Mouse (Mus musculus) forebrain, embryonic 12.5 days (tissue): ENCODE measurements at regions not wholly inside any gene's neighbourhood (a gene's known extent, or its start where the extent isn't known, plus 50 kb on each side); places are given as distances from the start of the nearest gene placed in this dataset.

Source experiments
- ATAC-seq: fragments of 200-750 bp; cut with Nextera tagmentation; 2 replicates; pipeline ENCODE4 v1.8.0; 2017; ENCODE audit warnings: moderate TSS enrichment; ENCODE audit not compliant: low FRiP score
- H3K27ac ChIP-seq: fragments of 300-500 bp; sonication (generic); 2 replicates; pipeline ENCODE4 v1.5.1; 2016; ENCODE audit warnings: mild to moderate bottlenecking
- H3K27me3 ChIP-seq: fragments of 300-500 bp; sonication (generic); 2 replicates; pipeline ENCODE4 v1.6.1; 2016; ENCODE audit warnings: mild to moderate bottlenecking
- H3K36me3 ChIP-seq: fragments of 300-500 bp; sonication (generic); replicated peaks from 2 replicates; pipeline ENCODE4 v1.6.1; 2016; ENCODE audit warnings: mild to moderate bottlenecking
- H3K4me1 ChIP-seq: fragments of 300-500 bp; sonication (generic); 2 replicates; pipeline ENCODE4 v1.6.1; 2016
- H3K4me2 ChIP-seq: fragments of 300-500 bp; sonication (generic); 2 replicates; pipeline ENCODE4 v1.6.1; 2016; ENCODE audit warnings: mild to moderate bottlenecking, moderate library complexity
- H3K4me3 ChIP-seq: fragments of 300-500 bp; sonication (generic); replicated peaks from 2 replicates; pipeline ENCODE4 v1.5.1; 2016; ENCODE audit warnings: mild to moderate bottlenecking
- H3K9ac ChIP-seq: fragments of 300-500 bp; sonication (generic); 2 replicates; pipeline ENCODE4 v1.6.1; 2016; ENCODE audit warnings: mild to moderate bottlenecking
- H3K9me3 ChIP-seq: fragments of 300-500 bp; sonication (generic); 2 replicates; pipeline ENCODE4 v1.6.1; 2016
- WGBS: fragments of 180-500 bp; shearing (Covaris S2); methylation state at CpG from one replicate; pipeline ENCODE4 v1.1.7; 2016; 5-methylcytosine and 5-hydroxymethylcytosine counted together

DNA sequence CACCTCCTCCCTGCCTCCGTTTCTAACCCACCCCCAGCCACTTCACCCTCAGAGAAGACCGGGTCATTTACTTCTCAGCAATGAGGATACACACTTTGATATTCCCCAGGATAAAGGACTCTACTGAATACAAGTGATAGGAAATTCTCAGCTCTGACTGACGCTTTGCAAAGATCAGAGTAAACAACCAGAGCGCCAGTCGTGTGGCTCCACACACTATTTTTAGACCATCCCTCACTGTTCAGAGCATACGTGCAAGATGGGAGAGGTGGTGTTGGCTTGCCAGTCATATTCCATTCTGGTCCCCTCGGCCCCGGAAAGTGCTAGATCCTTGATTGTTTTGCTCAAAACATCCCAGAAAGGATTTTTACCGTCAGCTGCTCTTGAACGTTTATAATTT is 266.8 kb upstream of the Zfp637 start:
- H3K4me1 ChIP-seq: no peaks in the 10 kb centered on the region
- 82% methylated on average over 10 of the region's 10 CpGs for WGBS
- ATAC-seq: no peak
- H3K9ac ChIP-seq: no peak overlapping the region
- H3K36me3 ChIP-seq: no peaks in the 10 kb centered on the region
- no peaks in the 10 kb centered on the region for H3K27me3 ChIP-seq
- H3K9me3 ChIP-seq: no peaks in the 10 kb centered on the region
- H3K4me3 ChIP-seq: no peak overlapping the region
- H3K27ac ChIP-seq: no peak overlapping the region
- H3K4me2 ChIP-seq: no peak overlapping the region

DNA sequence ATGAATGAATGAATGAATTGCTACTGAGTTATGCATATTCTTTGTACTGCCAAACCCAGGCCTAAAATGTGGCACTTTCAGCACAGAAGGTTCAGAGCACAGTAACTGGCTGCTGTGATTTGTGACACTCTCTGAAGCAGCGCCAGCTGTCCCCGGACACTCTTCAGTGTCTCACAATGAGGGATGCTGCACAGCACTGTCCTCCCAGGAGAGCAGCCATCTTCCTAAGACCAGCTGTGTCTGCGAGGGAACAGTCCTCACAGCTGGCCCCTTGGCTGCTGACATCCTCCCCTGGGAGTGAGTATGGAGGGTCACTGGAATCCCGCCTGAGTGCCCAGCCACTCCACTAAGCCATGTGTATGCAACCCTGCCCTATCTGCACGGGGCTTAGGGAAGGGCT is 265.9 kb upstream of the Zfp637 start:
- H3K4me3 ChIP-seq: no peak overlapping the region
- no peaks in the 10 kb centered on the region for H3K36me3 ChIP-seq
- 81% methylated on average over 5 of the region's 5 CpGs for WGBS
- H3K27me3 ChIP-seq: no peaks in the 10 kb centered on the region
- no peak overlapping the region for H3K9ac ChIP-seq
- H3K4me2 ChIP-seq: no peak overlapping the region
- no peak for ATAC-seq
- no peak overlapping the region for H3K27ac ChIP-seq
- no peaks in the 10 kb centered on the region for H3K4me1 ChIP-seq
- H3K9me3 ChIP-seq: no peaks in the 10 kb centered on the region

DNA sequence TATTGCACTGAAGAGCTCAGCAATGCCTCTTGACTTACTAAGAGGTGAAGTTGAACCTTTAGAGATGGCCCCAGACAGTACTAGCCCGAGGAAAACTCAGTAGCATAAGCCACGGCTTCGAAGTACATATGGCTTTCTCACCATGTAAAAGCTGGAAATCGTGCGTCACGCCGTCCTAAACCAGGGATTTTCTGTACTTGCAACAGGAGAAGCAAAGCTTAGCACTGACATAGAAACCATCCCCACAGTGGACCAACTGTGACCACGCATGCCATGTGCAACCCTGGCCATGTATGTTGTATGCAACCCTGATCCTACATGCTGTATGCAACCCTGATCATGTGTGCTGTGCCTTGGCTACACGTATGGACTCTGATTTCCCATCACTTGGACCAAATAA is 265.0 kb upstream of the Zfp637 start:
- no peaks in the 10 kb centered on the region for H3K9me3 ChIP-seq
- no peaks in the 10 kb centered on the region for H3K4me1 ChIP-seq
- H3K36me3 ChIP-seq: no peaks in the 10 kb centered on the region
- H3K27ac ChIP-seq: no peak overlapping the region
- 92% methylated on average over 9 of the region's 9 CpGs for WGBS
- H3K4me3 ChIP-seq: no peak overlapping the region
- H3K9ac ChIP-seq: no peak overlapping the region
- ATAC-seq: no peak
- H3K27me3 ChIP-seq: no peaks in the 10 kb centered on the region
- no peak overlapping the region for H3K4me2 ChIP-seq

DNA sequence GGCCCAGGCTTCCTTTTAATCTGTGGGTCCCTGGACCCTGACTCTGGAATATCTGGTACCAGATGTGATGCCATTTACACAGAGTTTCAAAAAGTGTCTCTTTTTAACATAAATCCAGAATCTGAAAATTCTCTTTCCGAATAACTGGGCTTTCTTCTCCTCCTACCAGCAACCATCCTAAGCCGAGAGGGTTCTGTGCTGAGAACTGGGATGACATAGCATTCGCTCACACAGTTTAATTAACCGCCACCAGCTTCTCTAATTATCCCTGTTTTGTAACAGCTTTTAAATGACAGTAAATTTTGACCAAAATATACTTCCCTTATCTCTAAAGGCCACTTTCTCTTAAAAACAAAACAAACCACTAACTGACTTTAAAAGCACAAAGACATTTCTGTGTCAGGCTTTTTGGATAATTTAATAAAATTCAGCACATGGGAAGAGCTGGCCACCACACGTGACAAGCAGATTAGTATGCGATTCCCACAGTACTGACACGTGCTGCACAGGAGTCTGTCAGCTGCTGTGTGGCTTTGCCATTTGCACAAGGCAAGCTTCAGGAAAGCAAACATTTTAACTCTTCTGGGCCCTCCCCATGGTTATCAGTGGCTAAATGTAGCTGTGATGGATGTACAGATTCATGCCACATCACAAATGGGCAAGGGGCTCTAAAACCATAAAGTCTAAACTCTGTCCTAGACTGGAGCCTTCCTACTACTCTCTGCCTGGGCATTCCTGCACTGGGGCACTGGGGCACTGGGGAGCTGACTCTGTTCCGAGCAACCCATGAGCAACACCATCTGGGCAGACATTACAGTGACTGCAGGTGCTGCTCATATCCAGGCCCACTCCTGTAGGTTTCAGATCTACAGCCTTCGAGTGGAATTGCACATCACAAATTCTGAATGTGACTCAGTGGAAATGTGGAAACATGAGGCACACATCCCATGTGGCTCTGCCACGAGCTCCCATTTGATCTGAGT is 263.1 kb upstream of the Zfp637 start:
- Histone ChIP-seq H3K9me3 (no peaks in the 10 kb centered on the region), H3K9ac (no peak overlapping the region), H3K27me3 (no peaks in the 10 kb centered on the region), H3K4me3 (no peak overlapping the region), H3K27ac (no peak overlapping the region), H3K4me1 (no peaks in the 10 kb centered on the region), H3K36me3 (no peaks in the 10 kb centered on the region), H3K4me2 (no peak overlapping the region)
- ATAC-seq: no peak
- WGBS: 74% methylated on average over 10 of the region's 10 CpGs

DNA sequence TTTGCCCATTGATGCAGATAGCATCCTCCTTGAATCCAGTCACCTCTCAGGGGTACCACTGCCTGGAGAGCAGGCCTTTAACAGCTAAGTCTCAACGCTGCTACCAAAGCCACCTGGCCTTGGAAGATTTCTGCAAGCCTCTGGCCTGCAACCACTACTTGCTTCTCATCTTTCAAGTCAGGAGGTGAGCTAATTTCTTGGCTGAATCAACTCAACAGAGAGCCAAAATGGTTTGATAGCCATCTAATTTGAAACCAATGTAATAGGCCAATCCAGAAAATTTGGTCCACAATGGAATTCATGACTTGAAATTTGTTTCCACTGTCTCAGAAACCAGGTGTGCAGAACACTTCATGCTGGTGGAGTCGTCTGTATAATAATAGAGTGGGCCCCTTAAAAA is 260.0 kb upstream of the Zfp637 start:
- ATAC-seq: no peak
- Histone ChIP-seq H3K27ac (no peak overlapping the region), H3K4me3 (no peak overlapping the region), H3K9me3 (no peaks in the 10 kb centered on the region), H3K4me1 (no peaks in the 10 kb centered on the region), H3K9ac (no peak overlapping the region), H3K36me3 (no peaks in the 10 kb centered on the region), H3K4me2 (no peak overlapping the region), H3K27me3 (no peaks in the 10 kb centered on the region)
- WGBS: 81% methylated on average over 2 of the region's 2 CpGs

DNA sequence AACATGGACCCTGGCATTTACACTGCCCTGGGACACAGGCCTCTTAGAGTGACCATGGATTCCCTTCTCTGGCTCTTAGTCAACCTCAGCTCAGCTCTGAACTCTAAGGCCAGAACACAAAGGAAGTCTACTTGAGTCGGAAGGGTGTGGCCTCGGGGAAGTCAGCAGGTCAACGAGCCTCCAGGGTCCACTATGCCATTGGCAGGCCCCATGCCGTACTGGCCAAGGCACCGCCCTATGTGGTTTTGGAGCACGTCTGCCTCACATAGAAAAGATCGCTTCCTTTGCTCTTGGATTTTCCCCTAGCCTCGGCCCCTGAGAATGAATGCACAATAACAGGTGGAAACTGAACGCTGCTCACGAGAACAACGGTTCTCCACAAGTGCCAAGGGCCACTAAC is 257.9 kb upstream of the Zfp637 start:
- Histone ChIP-seq H3K4me1 (no peaks in the 10 kb centered on the region), H3K4me3 (no peak overlapping the region), H3K9me3 (no peaks in the 10 kb centered on the region), H3K9ac (no peak overlapping the region), H3K4me2 (no peak overlapping the region), H3K27ac (no peak overlapping the region), H3K36me3 (no peaks in the 10 kb centered on the region), H3K27me3 (no peaks in the 10 kb centered on the region)
- ATAC-seq: no peak
- WGBS: 94% methylated on average over 11 of the region's 11 CpGs

DNA sequence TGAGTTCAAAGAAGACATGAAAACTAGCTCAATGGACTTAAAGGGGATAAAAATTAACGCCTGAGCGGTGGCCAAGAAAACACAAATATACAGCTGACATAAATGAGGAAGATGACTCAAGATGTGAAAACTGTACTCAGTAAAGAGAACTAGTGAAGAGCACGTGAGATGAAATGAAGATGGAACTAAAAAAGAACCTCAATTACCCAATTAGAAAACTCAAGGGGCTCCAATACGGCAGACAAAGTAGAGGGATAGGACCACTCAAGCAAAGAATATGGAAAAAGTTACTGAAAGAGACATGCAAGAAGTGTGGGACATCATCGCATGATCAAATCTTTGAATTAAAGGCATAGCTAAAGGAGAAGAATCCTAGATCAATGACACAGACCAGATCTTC is 256.4 kb upstream of the Zfp637 start:
- Histone ChIP-seq H3K4me3 (no peak overlapping the region), H3K4me1 (no peaks in the 10 kb centered on the region)

DNA sequence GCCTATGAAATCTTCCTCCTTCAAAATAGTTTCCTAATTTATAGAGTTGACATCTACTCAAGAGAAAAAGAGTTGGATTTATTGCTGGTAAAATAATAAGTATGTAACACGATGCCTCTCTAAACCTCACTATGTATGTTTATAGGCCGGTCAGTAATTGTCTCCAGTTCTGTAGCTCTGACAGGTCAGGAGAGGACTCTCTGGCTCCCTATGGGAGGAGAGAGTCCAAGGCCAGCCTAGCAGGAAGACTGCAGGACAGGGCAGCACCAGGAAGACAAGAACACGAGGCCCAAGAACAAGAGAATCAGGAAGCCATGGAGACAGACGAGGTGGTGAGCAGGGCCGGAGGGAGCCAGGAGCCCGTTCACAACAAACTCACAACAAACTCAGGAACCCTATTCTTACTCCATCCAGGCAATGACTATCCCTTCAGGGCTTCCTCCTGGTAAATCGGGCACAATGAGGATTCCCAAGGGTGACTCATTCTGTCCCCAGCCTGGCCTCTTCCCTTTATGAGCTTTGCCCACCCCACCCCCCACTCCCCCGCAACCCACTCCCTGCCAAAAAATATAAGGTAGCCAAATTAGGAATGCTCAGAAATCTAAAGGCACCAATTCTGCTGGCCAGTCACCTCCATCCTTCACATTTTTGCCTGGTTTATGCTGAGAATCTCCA is 244.7 kb upstream of the Zfp637 start:
- no peak overlapping the region for H3K4me3 ChIP-seq
- H3K4me1 ChIP-seq: no peaks in the 10 kb centered on the region
- no peak overlapping the region for H3K9ac ChIP-seq
- H3K27ac ChIP-seq: no peak overlapping the region
- no peak for ATAC-seq
- H3K4me2 ChIP-seq: no peak overlapping the region
- 88% methylated on average over 8 of the region's 8 CpGs for WGBS
- H3K9me3 ChIP-seq: no peaks in the 10 kb centered on the region
- H3K36me3 ChIP-seq: no peaks in the 10 kb centered on the region
- no peaks in the 10 kb centered on the region for H3K27me3 ChIP-seq

More for the DNA sequence above, 256.4 kb upstream of the Zfp637 start:
- no peaks in the 10 kb centered on the region for H3K27me3 ChIP-seq
- H3K36me3 ChIP-seq: no peaks in the 10 kb centered on the region
- WGBS: 93% methylated on average over 5 of the region's 5 CpGs
- ATAC-seq: no peak
- H3K27ac ChIP-seq: no peak overlapping the region
- no peak overlapping the region for H3K4me2 ChIP-seq
- no peaks in the 10 kb centered on the region for H3K9me3 ChIP-seq
- H3K9ac ChIP-seq: no peak overlapping the region

DNA sequence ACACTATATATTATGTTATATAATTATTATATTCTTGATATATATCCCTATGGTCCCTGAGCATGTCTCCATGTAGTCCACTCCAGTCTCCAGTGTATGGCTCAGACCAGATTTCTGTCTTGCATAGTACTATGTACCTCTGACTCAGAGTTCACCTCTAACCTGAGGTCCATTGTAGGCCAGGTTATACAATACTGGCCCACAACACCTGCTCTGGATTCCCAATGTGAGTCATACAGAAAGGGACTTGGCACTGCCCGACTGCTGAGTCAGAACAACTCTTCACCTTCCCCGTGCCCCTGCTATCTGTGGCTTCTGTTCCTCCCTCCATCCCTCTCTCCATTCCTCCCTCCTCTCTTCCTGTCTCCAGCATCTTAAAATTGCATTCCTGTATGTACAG is 236.1 kb upstream of the Zfp637 start:
- no peaks in the 10 kb centered on the region for H3K27me3 ChIP-seq
- ATAC-seq: no peak

DNA sequence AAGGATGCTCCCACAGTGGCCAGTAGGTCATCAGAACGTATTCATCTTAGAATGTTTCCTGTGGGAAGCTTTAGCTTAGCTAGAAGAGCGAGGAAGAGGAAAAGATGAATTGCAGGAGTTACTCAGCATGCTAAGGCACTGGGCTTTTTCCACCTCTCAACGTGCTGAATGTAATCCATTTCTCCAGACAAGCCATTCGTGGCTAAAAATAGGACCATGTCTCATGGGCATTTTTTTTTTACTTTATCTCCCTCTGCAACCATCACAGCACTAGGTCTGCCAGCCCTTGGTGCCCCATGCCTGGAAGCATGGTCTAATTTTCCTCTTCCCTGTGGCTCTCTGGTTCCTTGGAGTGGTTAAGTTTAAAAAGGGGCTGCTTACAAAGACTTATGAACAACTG is 235.3 kb upstream of the Zfp637 start:
- Histone ChIP-seq H3K4me2 (no peak overlapping the region), H3K27me3 (no peaks in the 10 kb centered on the region), H3K9me3 (0 out of 2 replicates have a peak, but pooled peaks cover 7% of the 10 kb centered on the region), H3K27ac (no peak overlapping the region), H3K4me3 (no peak overlapping the region), H3K36me3 (no peaks in the 10 kb centered on the region), H3K9ac (no peak overlapping the region), H3K4me1 (no peaks in the 10 kb centered on the region)
- ATAC-seq: no peak
- 84% methylated on average over 4 of the region's 4 CpGs for WGBS

More for the DNA sequence above, 236.1 kb upstream of the Zfp637 start:
- no peak overlapping the region for H3K9ac ChIP-seq
- H3K4me2 ChIP-seq: no peak overlapping the region
- H3K4me1 ChIP-seq: no peaks in the 10 kb centered on the region
- no peak overlapping the region for H3K27ac ChIP-seq
- no peak overlapping the region for H3K4me3 ChIP-seq
- H3K9me3 ChIP-seq: 0 out of 2 replicates have a peak, but pooled peaks cover 7% of the 10 kb centered on the region
- H3K36me3 ChIP-seq: no peaks in the 10 kb centered on the region
- WGBS: 92% methylated on average over 2 of the region's 2 CpGs

DNA sequence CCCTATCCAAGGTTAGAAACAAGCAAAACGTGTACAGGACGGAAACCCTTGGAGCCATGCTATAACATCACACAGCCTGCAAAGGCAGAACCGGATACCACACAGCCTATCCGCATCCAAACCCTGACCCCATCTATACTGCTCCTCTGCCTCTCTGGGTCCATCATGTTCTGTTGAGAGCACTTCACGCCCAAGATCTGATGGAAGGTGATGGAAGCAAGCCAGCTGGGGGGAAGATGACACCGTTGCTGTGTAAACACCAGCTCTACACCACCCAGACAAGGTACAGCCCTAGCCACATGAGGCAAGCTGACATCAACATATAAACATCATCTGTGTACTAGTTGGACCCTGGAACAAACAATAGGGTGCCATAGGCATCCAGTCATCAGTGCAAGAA is 234.8 kb upstream of the Zfp637 start:
- no peaks in the 10 kb centered on the region for H3K4me1 ChIP-seq
- no peak overlapping the region for H3K9ac ChIP-seq
- 0 out of 2 replicates have a peak, but pooled peaks cover 7% of the 10 kb centered on the region for H3K9me3 ChIP-seq
- H3K27me3 ChIP-seq: no peaks in the 10 kb centered on the region
- WGBS: 90% methylated on average over 6 of the region's 6 CpGs
- ATAC-seq: no peak
- H3K27ac ChIP-seq: no peak overlapping the region
- no peaks in the 10 kb centered on the region for H3K36me3 ChIP-seq
- no peak overlapping the region for H3K4me3 ChIP-seq
- H3K4me2 ChIP-seq: no peak overlapping the region

DNA sequence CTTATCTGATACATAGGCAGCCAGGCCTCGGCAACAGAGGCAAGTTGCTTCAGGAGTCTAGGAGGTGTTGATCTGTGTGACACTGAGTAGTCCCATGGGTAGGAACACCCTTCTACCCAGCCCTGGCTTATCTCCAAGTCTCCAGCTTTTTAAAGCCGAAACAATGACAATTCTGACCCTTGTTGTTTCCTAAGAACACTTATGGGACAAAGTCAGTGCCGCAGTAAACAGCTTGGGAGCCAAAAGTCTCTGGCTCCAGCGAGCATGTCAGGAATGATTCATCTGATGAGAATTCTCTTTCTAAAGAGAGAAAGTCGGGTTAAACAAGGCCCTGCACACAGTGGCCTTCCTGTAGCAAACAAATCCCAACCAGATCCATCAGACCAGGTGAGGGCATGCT is 234.0 kb upstream of the Zfp637 start:
- Histone ChIP-seq H3K27me3 (no peaks in the 10 kb centered on the region), H3K4me1 (no peaks in the 10 kb centered on the region), H3K36me3 (no peaks in the 10 kb centered on the region), H3K9me3 (0 out of 2 replicates have a peak, but pooled peaks cover 7% of the 10 kb centered on the region), H3K4me2 (no peak overlapping the region), H3K27ac (no peak overlapping the region), H3K4me3 (no peak overlapping the region), H3K9ac (no peak overlapping the region)
- 84% methylated on average over 5 of the region's 5 CpGs for WGBS
- ATAC-seq: no peak
